Comparison of ENCODE assay signal across 17 mouse cellular contexts in genomic region chr10:84379366-84379765, GRCm38 (mm10).
"Had no signal": no experiment of that assay in that cellular context is flagged by ENCODE, and none has a peak within 500 bp of the region (broad histone marks: within the 10 kb centered on the region; RNA-seq: fewer than 3 reads in every experiment).

No protein-coding gene starts in this region.

- H3K27me3 ChIP-seq: kidney, embryonic 15.5 days; liver, embryonic 13.5 days; lung, embryonic 15.5 days; midbrain, embryonic 15.5 days; neural tube, embryonic 13.5 days had no signal

- H3K4me3 ChIP-seq: kidney, embryonic 15.5 days; layer of hippocampus, adult 2 months; limb, embryonic 10.5 days; liver, embryonic 13.5 days; lung, embryonic 15.5 days; megakaryocyte, embryonic 14.5 days; midbrain, embryonic 15.5 days; neural tube, embryonic 13.5 days had no signal

- DNase-seq: kidney, postnatal 4 days; liver, embryonic 13.5 days; liver, postnatal 0 days; lung, postnatal 14 days; retina, postnatal 1 day; right cerebral cortex, postnatal 4 days; spleen, adult 18-20 months; thymus, adult 18-20 months; thymus, postnatal 14 days had no signal

- H3K27ac ChIP-seq: kidney, embryonic 15.5 days; layer of hippocampus, adult 2 months; limb, embryonic 10.5 days; liver, embryonic 13.5 days; lung, embryonic 15.5 days; macrophage; midbrain, embryonic 15.5 days; neural tube, embryonic 13.5 days had no signal
